Mouse (Mus musculus) adrenal gland, postnatal 14 days (tissue): ENCODE measurements around the gene Tapbp. TPM values are rescaled to one million over a fixed set of nuclear protein-coding genes. Genes with fewer than 3 reads are reported as not detected.
A peak's percentile ranks its signal among the peaks of the same experiment; 100 is the strongest.
"Not testable (repeated sequence)": the region's sequence is repeated elsewhere in the genome, so short reads cannot be mapped to it uniquely, and the experiment has no call there.

Experiments
- DNase-seq: peaks from one replicate; pipeline ENCODE4 v3.0.0; 2021; ENCODE audit warnings: mixed read lengths
- long read RNA-seq, 2 experiments: library from polyadenylated mRNA; stranded (forward); transcript quantifications; one replicate each; pipeline ENCODE4 v2.0.0; 2021
- total RNA-seq: library from RNA; stranded (reverse); gene quantifications from 2 replicates; pipeline ENCODE4 v1.2.3, GENCODE M21; 2021

Tapbp gene
- total RNA-seq = 132 and 145 TPM in 2 replicates
- long read RNA-seq, experiment 1, transcript Tapbp-206 (8 exons, 2,589 nt) = minor isoform, 86 of 237 reads
- long read RNA-seq, experiment 1, transcript Tapbp-201 (8 exons, 2,898 nt) = major isoform, 103 of 237 reads
- long read RNA-seq, experiment 1, partial matches to known transcripts = 39 of 237 reads
- long read RNA-seq, experiment 1, other reads (novel, unspliced or antisense) = 7 of 237 reads
- long read RNA-seq, experiment 2, transcript Tapbp-206 (8 exons, 2,589 nt) = minor isoform, 58 of 165 reads
- long read RNA-seq, experiment 2, transcript Tapbp-201 (8 exons, 2,898 nt) = major isoform, 70 of 165 reads
- long read RNA-seq, experiment 2, partial matches to known transcripts = 29 of 165 reads
- long read RNA-seq, experiment 2, other reads (novel, unspliced or antisense) = 6 of 165 reads

DNA sequence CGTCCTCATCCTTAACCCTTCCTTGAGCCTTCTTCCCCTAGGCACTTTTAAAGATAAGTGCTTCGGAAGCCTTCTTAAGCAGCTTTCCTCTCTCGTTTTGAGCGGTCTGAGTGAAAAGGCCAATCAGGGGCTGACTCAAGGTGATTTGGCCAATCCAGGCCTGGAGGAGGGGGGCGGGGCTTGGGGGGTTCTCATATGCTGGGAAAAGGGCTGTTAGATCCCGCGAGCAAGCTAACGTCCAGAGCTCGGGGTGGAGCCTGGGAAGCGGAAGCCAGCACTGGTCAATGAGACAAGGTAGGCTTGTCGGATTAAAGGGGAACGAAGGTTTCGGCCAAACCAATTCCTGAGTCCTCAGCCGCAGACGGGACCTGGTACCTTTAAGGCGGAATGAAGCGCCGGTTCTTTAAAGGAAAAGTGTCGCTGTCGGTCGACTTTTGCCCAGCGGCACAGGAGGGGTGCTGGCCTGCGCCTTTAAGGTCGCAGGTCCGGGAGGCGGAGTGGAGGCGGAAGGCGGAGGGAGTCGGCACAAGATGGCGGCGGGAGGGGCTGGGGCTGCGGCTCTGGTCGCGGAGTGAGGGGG, at the start of gene Tapbp, which contains the start of gene Zbtb22:
Tapbp (plus strand) TSS at position 229 of the 580 bp plus-strand sequence.
Zbtb22 (plus strand) TSS at position 234 of the 580 bp plus-strand sequence.
- peak; percentile 98 for DNase-seq

DNA sequence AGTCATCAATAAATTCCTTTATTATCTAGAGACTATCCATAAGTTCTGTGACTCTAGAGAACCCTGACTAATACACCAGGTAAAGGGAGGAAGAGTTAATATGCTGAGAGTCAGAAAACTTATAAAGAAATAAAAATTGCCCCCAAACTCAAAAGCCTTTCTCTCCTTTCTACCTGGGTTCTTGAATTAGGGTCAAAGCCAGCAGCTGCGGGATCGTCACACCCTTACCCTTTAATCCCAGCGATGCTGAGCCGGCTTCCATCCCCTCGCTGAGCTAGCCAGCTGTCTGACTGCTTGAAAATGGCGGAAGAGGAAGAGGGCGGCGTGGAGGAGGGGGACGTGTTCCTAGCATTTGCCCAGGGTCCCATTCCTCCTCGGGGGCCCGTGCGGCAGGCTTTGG, 42.2 kb upstream of the Tapbp start, which contains the start of gene Gm7029:
Gm7029 (plus strand) TSS at position 301 of the 400 bp plus-strand sequence.
- DNase-seq = not testable (repeated sequence)

DNA sequence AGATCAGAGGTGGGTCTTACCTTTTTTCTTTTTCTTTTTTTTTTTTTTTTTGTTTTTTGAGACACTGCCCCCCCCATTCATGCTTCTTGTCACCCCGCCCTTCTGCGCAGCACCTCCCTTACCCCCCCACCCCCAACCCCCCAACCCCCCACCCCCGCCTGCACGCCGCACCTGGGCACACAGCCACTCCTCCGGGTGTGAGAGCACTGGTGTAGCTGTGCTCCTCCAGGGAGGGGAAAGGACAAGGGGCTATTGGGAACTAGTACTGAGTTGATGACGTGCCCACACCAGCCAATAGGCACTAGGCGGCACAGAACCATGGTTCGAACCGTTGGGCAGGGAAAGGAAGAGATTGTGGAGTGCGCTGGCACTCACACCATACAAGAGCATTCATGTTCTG, 41.3 kb upstream of the Tapbp start:
- no peak for DNase-seq

DNA sequence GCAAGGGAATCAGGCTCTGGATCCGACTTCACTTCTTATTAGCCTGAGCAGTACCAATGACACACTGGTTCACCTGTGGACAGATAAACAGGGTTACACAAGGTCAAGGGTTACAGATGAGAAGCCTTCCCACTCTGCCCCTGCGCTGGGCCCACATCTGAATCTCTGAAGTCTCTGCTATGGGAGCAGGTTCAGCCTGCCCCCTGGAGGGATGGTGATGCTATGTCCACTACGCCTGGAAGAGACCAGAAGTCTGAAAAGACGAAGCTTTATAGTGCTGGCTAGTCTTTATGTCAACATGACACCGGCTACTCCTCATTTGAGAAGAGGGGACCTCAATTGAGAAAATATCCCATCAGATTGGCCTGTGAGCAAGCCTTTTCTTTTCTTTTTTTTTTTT, 39.9 kb upstream of the Tapbp start:
- peak; percentile 48 for DNase-seq

DNA sequence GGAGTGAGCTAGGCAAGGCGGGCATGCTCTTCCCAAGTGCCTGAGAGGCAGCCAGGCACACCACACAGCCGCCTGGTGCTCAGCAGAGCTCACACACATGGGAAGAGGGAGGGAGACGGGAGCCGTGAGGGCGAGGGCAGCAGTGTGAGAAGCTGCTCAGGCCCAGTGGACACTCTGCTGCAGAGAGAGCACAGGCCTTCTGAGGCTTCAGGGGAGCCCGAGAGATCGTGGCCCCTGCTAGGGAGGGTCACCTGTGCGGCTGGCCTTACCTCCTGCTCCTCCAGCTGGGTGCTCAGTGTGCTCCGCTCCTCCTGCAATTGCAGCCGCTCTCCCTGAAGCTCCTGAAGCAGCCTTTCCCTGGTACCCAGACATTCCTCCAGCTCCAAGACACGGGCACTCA, 31.4 kb upstream of the Tapbp start:
- DNase-seq = not testable (repeated sequence)

DNA sequence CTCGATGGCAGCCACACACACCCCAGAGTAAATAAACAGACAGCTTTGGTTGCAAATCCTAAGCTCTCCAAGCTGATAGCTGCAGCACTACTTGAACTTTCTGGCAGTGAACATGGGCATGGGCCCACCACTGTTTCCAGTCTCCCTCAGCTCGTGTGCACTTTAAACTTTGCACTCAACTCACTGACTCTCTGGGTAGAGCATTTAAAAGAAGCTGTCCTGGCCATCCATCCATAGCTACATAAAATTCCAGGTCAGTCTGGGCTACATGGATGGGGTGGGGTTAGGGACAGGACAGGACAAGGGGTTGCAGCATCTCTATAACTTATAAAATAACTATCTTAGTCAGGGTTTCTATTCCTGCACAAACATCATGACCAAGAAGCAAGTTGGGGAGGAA, 27.9 kb upstream of the Tapbp start:
- DNase-seq = not testable (repeated sequence)

DNA sequence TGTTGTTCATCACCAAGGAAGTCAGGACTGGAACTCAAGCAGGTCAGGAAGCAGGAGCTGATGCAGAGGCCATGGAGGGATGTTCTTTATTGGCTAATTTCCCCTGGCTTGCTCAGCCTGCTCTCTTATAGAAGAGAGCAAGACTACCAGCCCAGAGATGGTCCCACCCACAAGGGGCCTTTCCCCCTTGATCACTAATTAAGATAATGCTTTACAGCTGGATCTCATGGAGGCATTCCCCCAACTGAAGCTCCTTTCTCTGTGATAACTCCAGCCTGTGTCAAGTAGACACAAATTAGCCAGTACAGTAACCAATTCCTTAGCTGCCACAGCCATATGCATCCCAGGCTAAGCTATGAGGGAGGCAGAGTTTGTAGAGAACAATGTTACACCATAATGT, 27.5 kb upstream of the Tapbp start:
- not testable (repeated sequence) for DNase-seq

DNA sequence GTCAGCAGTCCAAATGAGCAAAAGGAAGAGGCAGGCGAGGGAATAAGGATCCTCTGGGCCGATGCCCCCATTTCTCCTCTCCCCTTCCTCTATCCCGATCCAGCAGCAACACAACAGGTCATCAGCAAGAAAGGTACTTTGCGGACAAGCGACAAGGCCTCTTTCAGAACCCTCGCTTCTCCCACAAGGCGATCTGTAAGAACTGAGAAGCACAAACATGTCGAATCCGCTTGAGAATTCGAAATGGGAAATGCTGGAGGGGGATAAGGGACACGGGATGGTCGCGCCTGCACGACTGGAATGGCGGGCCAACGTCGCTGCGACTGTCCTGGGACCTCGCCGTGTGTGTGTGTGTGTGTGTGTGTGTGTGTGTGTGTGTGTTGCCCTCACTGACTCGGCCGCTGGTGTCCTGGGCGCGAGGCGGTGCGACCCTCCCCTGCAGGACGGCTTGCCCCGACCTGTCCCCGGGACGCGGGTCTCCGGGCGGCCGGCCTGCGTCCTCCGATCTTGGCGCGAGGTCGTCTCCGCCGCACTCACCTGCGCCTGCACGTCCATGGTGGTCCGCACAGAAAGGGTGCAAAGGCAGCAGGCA, 25.7 kb upstream of the Tapbp start:
- DNase-seq = not testable (repeated sequence)

DNA sequence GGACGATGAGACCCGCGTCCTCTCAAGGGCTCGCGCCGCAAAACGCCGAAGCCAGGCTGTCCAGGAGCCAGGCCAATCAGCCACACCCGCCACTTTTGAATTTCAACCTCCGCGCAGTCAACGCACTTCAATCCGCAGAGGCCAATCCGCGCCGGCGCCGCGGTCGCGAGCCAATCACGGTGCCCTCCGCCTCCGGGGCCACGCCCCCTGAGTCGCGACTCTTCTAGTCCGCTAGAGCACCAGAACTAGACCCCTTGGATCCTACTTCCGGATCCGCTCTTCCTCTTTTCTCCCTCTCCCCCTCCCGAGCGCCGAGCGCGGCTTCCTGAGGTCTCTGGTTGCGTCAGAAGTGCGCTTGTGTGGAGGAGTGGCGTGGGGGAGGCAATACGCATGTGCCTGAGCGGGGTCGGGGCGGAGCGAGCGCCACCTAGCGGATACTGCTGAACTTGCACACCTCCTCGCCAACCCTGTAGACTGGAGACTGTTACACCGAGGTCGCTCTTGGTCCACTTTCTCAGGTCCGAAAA, 25.1 kb upstream of the Tapbp start, which contains the start of gene Kifc1:
Kifc1 (minus strand) TSS at position 129 of the 527 bp plus-strand sequence.
- peak; percentile 99 for DNase-seq

DNA sequence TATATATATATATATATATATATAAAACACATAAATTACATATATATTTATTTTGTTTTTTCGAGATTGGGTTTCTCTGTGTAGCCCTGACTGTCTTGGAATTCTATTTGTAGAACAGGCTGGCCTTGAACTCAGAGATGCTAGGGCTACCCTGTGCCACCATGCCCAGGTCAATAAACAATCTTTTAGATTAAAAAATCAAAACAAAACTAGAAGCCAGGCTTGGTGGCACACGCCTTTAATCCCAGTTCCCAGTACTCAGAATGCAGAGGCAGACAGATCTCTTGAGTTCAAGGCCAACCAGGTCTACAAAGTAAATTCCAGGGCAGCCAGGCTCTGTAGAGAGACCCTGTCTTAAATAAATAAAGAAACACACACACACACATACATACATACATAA, 24.3 kb upstream of the Tapbp start:
- no peak for DNase-seq

DNA sequence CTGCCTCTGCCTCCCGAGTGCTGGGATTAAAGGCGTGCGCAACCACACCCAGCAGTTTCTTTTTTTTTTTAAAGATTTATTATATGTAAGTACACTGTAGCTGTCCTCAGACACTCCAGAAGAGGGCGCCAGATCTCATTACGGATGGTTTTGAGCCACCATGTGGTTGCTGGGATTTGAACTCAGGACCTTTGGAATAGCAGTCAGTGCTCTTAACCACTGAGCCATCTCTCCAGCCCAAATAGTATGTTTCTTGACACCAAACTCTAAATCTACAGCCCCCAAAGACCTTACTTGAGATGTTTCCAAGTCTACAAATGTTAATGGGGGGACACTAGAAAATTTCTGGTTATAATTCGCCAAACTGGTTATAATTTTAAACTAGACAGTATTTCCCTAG, 23.8 kb upstream of the Tapbp start:
- not testable (repeated sequence) for DNase-seq

DNA sequence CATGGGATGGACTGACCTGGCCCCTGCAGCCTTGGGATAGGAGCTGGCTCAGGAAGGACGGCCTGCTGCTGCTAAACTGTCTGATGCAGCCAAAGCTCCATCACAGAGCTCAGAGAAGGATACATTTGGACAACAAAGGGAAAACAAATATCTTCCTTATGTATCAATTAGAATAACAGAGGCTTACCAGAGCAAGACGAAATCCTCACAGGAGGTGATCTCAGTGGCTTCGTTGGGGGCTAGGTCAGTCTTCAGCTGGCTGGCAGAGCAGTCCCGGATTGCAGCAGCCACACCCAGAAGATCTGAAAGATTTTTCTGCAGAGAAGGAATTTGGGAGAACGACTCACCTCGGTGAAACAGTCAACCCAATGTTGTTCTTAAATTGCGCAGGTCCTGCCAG, 23.3 kb upstream of the Tapbp start:
- no peak for DNase-seq

DNA sequence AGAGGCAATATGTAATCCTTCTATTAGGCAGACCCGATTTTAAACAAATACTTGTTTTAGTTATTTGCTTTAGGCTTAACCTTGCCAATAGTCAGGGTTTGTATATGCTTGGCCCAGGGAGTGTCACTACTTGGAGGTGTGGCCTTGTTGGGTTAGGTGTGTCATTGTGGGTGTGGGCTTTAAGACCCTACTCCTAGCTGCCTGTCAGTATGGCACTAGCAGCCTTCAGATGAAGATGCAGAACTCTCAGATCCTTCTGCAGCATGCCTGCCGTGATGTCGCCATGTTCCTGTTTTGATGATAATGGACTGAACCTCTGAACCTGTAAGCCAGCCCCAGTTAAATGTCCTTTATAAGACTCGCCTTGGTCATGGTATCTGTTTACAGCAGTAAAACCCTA, 22.7 kb upstream of the Tapbp start:
- DNase-seq = not testable (repeated sequence)

DNA sequence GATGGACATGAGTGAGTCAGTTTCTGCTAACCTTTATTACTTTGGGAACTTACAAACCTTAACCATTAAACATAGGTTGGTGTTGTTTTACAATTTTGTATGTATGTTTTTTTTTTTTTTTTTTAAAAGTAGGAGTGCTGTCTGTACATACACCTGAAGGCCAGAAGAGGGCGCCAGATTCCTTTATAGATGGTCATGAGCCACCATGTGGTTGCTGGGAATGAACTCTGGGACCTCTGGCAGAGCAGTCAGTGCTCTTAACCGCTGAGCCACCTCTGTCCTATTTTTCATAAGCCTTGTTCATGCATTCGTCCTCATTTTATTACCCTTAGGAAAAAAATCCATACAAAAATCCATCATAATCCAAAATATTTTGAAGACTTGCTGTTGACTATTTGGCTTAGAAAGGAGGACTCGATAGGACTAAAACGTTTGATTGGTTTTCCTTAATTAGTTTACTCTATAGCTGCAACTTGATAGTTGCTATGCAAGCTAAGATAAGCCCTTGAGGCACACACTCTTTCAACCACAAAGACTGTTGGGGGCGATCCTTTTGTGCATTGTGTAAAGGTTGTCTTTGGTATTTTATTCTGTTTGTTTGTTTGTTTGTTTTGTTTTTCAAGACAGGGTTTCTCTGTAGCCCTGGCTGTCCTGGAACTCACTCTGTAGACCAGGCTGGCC, 18.4 kb upstream of the Tapbp start:
- DNase-seq = peak; percentile 72

DNA sequence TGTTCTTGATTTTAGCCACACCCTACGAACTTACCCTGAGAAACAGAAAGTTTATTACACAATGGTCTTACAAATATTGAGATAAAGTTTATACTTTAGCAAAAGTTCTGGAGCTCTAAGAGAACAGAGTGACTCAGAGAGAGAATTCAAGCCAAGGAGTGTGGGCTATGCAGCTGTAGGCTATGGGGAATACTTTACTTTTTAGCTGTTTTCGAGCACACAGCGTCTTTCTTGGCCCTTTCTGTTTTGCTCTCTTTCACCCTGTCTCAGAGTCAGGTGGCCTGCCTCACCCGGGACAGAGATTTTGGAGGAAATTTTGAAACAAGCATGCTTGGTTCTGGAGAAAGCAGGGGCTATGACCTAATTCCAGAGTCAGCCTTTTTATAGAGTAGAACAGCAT, 17.5 kb upstream of the Tapbp start:
- DNase-seq = not testable (repeated sequence)

DNA sequence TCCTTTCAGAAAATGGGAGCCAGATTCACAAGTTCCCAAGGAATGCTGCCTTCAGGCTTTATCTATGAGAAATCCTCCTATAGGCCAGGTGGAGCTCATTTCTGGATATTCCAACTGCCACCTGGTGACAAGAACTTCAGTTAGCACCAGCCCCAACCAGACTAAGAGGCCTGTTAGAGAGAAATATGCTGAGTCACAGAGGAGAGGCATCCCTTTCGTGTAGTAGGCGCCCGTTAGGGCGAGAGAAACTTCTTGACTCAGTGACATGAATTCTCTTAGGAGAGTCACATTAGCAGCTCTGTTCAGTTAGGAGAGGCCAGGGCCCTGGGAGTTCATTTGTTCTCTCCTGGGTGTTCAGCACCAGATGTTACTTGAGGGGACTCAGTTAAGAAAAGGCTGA, 16.1 kb upstream of the Tapbp start:
- DNase-seq = no peak

DNA sequence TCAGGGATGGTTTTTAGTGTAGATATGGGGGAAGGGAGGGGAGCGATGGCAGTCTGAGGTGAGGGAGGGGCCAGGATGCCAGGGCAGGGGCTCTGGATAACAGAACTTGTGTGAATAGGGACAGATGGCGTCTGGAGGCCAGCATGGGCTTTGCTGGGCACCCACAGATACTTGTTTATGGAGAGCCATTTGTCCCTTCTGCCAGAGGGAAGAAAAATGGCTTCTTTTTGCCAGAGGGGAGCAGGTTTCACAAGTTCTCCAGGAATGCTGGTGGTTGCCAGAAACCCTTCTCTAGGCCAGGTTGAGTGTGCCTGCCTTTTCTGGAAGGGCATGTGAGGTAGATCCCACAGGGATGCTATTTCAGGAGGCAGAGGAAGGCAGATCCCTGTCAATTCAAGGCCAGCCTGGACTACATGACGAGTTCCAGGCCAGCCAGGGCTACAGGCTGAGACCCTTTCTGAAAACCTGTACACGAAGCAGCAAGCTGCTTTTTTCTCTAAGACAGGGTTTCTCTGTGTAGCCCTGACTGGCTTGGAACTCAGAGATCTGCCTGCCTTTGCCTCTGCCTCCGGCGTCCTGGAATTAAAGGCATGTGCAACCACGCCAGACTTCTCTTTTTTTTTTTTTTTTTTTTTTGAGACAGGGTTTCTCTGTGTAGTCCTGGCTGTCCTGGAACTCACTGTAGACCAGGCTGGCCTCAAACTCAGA, 15.3 kb upstream of the Tapbp start:
- DNase-seq = peak; percentile 46

DNA sequence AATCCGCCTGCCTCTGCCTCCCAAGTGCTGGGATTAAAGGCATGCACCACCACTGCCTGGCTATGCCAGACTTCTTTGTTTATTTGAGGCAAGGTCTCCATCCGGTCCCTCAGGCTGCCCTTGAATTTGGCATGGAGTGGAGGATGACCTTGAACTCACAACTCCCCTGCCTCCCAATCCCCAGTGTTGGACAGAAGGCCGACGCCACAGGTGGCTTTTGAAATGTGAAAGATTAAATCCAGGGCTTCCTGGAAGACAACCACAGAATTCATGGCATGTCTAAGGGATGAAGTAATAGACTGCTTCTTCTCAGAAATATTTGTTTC, 14.7 kb upstream of the Tapbp start:
- DNase-seq = no peak

DNA sequence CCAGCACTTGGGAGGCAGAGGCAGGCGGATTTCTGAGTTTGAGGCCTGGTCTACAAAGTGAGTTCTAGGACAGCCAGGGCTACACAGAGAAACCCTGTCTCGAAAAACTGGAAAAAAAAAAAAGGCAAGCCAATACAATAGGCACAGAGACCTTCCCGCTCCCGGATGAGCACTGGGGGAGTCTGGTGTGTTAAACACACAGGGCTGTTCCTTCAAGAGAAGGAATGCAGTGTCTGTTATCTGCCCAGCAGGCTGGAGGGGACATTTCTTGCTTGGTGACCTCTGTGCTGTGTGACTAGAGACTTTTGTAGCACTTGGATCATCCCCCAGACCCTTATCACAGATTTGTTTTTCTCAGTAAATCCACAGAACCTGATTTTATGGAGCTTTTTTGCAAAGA, 14.0 kb upstream of the Tapbp start:
- no peak for DNase-seq

DNA sequence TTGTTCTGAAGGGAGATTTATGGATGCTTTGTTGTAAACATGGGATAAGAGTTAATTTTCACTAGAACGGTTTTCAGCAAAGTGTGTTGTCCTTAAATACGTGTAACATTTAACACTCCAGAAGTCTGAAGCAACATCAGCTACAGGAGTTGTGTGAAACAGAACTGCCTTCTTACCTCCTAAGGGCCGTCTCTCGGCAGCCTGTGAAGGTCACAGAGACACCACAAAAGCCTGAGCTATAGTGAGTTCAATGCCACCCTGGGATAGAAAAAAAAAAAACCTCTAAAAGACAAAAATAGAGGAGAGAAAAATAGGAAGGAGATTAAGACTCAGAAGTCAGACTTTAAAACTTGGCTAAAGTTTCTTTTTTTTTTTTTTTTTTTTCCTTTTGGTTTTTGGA, 13.6 kb upstream of the Tapbp start:
- DNase-seq = no peak

DNA sequence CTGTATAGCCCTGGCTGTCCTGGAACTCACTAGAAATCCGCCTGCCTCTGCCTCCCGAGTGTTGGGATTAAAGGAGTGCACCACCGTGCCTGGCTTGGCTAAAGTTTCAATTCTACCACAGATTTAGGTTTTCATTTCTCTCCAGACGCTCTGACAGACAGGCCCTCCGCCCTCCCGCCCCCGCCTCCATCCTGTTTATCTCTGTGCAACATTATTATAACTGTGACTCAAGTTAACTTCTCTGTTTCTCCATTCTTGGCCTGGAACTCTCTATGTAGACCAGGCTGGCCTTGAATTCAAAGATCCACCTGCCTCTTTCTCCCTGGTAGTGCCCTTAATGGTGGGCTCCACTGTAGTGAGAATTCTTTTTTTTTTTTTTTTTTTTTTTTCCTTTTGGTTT, 13.2 kb upstream of the Tapbp start:
- no peak for DNase-seq
